Mouse (Mus musculus) lung, embryonic 16.5 days (tissue): ENCODE results near the gene Ier3. TPM values are rescaled to one million over a fixed set of nuclear protein-coding genes. Genes with fewer than 3 reads are reported as not detected.
A peak's percentile ranks its signal among the peaks of the same experiment; 100 is the strongest.

ENCODE experiments used
- ATAC-seq: fragments of 200-750 bp; cut with Nextera tagmentation; 2 replicates; pipeline ENCODE4 v1.8.0; 2017; ENCODE audit warnings: low read depth, mild to moderate bottlenecking, moderate library complexity
- H3K27ac ChIP-seq: fragments of 300-500 bp; sonication (generic); 2 replicates; pipeline ENCODE4 v1.5.1; 2014; ENCODE audit warnings: mild to moderate bottlenecking, control low read depth, low read length
- H3K27me3 ChIP-seq: fragments of 300-500 bp; sonication (generic); 2 replicates; pipeline ENCODE4 v1.6.1; 2014; ENCODE audit warnings: low read depth, low read length, mixed read lengths; ENCODE audit not compliant: control insufficient read depth, insufficient read depth
- H3K36me3 ChIP-seq: fragments of 300-500 bp; sonication (generic); 2 replicates; pipeline ENCODE4 v1.6.1; 2014; ENCODE audit warnings: low read length; ENCODE audit not compliant: control insufficient read depth, insufficient read depth
- H3K4me1 ChIP-seq: fragments of 300-500 bp; sonication (generic); replicated peaks from 2 replicates; pipeline ENCODE4 v1.6.1; 2014; ENCODE audit warnings: low read length, mixed read lengths; ENCODE audit not compliant: control insufficient read depth, insufficient read depth
- H3K4me2 ChIP-seq: fragments of 300-500 bp; sonication (generic); 2 replicates; pipeline ENCODE4 v1.6.1; 2014; ENCODE audit warnings: low read depth, low read length, control low read depth
- H3K4me3 ChIP-seq: fragments of 300-500 bp; sonication (generic); 2 replicates; pipeline ENCODE4 v1.5.1; 2014; ENCODE audit warnings: mild to moderate bottlenecking, low read length, control low read depth
- H3K9ac ChIP-seq: fragments of 300-500 bp; sonication (generic); 2 replicates; pipeline ENCODE4 v1.6.1; 2014; ENCODE audit warnings: low read length, control low read depth
- H3K9me3 ChIP-seq: fragments of 300-500 bp; sonication (generic); 2 replicates; pipeline ENCODE4 v1.6.1; 2016; ENCODE audit warnings: low read length; ENCODE audit not compliant: control insufficient read depth
- WGBS: fragments of 180-500 bp; shearing (Covaris S2); extraction: QIAGEN DNeasy Blood & Tissue Kit; methylation state at CpG from one replicate; pipeline ENCODE4 v1.1.7; 2014; 5-methylcytosine and 5-hydroxymethylcytosine counted together
- polyA plus RNA-seq: library from polyadenylated mRNA; unstranded; fragments of >200 nt; fragmentation: Nextera tagmentation; extraction: Ambion mirVana; gene quantifications from 2 replicates; pipeline ENCODE4 v1.2.1, GENCODE M21; 2015

The Ier3 gene
- polyA plus RNA-seq, 1 experiment from 2014 or later, result 21.9 TPM

GRCm38 (mm10) chr17:35850974-35851373 lies 29.5 kb downstream of the Ier3 start:
- no peak for ATAC-seq
- Histone ChIP-seq H3K27ac (no peak overlapping the region), H3K4me1 (no peaks in the 10 kb centered on the region), H3K27me3 (no peaks in the 10 kb centered on the region), H3K4me2 (no peak overlapping the region), H3K36me3 (peaks cover 64% of the 10 kb centered on the region), H3K9ac (no peak overlapping the region), H3K4me3 (no peak overlapping the region), H3K9me3 (no peaks in the 10 kb centered on the region)
- 89% methylated on average over 3 of the region's 3 CpGs for WGBS

GRCm38 (mm10) chr17:35859371-35859770 lies 37.9 kb downstream of the Ier3 start:
- peaks cover 18% of the 10 kb centered on the region for H3K36me3 ChIP-seq
- no peak overlapping the region for H3K4me2 ChIP-seq
- no peak overlapping the region for H3K27ac ChIP-seq
- no peak overlapping the region for H3K9ac ChIP-seq
- H3K4me1 ChIP-seq, result peaks cover 8% of the 10 kb centered on the region
- WGBS, result 90% methylated on average over 1 of the region's 1 CpGs
- no peak for ATAC-seq
- no peak overlapping the region for H3K4me3 ChIP-seq
- H3K9me3 ChIP-seq, result no peaks in the 10 kb centered on the region
- H3K27me3 ChIP-seq, result no peaks in the 10 kb centered on the region

DNA sequence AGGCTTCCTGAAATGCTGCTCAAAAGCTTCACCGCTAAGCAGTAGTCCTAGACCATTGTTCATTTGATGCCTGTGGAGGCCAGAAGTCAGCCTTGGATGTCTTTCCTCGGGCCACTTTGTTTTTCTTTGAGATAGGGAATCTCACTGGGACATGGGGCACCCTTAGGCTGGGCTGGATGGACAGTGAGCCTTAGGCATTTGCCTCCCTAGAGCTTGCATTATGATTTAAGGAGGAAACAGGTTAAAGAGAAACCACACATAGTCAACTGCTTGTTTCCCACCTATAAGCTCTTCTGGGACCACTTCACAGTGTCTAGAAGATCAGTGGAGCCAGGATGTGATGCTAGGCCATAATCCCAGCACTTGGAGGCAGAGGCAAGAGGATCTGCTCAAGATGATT lies 38.4 kb downstream of the Ier3 start:
- 50% methylated on average over 2 of the region's 2 CpGs for WGBS
- no peak for ATAC-seq
- no peaks in the 10 kb centered on the region for H3K27me3 ChIP-seq

DNA sequence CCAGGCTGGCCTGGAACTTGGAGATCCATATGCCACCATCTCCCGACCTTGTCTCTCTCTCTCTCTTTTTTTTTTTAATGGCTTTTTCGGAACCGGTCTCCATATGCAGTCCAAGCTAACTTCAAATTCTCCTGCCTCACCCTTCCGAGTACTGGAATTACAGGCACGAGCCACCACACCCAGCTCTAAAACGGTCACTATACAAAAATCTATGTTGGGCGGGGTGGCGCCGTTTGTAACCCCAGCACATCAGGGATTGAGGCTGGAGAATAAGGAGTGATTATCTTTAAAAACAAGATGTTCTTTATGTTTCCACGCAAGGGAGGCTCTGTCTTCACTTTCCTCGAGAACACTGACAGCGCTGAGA lies 39.3 kb downstream of the Ier3 start:
- Histone ChIP-seq H3K9ac (peak overlapping the region; percentile 81), H3K27ac (peak overlapping the region; percentile 96), H3K4me3 (peak overlapping the region; percentile 88), H3K36me3 (peaks cover 18% of the 10 kb centered on the region), H3K27me3 (no peaks in the 10 kb centered on the region), H3K4me1 (peaks cover 13% of the 10 kb centered on the region), H3K4me2 (peak overlapping the region; percentile 78), H3K9me3 (no peaks in the 10 kb centered on the region)
- WGBS, result 3% methylated on average over 12 of the region's 12 CpGs
- peak; percentile 9 for ATAC-seq

More for the DNA sequence above, 38.4 kb downstream of the Ier3 start:
- H3K4me3 ChIP-seq, result no peak overlapping the region
- H3K4me2 ChIP-seq, result no peak overlapping the region
- no peak overlapping the region for H3K27ac ChIP-seq
- no peaks in the 10 kb centered on the region for H3K9me3 ChIP-seq
- no peak overlapping the region for H3K9ac ChIP-seq
- H3K4me1 ChIP-seq, result peaks cover 9% of the 10 kb centered on the region
- peaks cover 18% of the 10 kb centered on the region for H3K36me3 ChIP-seq

DNA sequence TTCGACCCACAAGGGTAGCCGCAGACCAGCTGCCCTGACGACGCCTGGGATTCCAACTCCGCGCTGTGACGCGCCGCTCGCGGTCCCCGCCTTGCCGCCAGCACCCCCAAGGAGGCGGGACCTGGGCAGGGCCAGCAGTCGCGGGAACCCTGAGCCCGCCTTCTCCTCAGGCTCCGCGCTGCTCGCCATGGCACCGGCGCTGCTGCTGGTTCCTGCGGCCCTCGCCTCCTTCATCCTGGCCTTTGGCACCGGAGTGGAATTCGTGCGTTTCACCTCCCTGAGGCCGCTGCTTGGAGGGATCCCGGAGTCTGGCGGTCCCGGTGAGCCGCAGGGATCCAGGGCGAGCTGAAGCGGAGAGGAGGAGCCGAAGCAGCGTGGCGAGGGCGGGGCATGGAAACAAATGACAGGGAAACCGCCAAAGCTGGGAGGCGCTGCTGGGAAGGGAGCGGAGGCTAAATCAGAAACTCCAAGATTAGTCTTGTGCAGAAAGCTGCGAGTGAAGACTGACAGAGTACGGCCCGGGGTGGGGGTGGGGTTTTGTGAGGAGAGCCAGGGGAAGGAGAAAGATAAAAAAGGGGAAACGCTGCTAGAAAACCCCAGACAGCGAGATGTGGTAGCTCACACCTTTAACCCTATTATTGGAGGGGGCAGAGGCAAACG lies 39.8 kb downstream of the Ier3 start, which contains the start of gene Nrm:
Gene Nrm (plus strand): TSS at position 121 of the 660 bp plus-strand sequence.
- Histone ChIP-seq H3K4me1 (peaks cover 13% of the 10 kb centered on the region), H3K9ac (peak within 1 kb of the TSS; percentile 81), H3K36me3 (peaks cover 15% of the 10 kb centered on the region), H3K27me3 (no peaks in the 10 kb centered on the region), H3K9me3 (no peaks in the 10 kb centered on the region), H3K27ac (peak within 1 kb of the TSS; percentile 96), H3K4me3 (peak within 1 kb of the TSS; percentile 88), H3K4me2 (peak within 1 kb of the TSS; percentile 78)
- peak; percentile 91 for ATAC-seq
- under 1% methylated on average over 47 of the region's 47 CpGs for WGBS

DNA sequence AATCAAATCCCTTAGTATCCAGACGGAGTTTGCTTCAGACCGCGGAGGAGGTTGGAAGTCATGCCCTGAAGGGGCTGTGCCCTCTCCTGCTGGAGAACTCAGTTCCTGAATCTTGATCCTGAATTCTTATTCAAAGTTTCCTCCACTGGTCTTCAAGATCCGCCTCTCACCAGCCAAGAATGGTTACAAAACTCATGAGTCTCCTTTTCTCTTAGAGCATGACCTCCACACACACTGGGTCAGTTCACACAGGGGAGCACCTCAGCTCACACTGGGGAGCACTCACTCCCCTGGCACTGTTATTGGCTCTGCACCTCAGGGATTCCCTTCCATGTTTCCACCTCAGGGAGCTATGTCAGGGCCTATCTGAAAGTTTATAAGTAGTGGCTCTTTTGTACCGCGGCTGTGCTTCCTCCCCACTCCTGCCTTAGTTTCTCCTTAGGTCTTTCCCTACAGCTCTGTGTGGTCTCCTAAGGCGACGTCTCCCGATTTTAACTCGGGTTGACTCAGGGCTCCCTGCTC lies 43.4 kb downstream of the Ier3 start:
- no peaks in the 10 kb centered on the region for H3K27me3 ChIP-seq
- WGBS, result 29% methylated on average over 10 of the region's 10 CpGs
- ATAC-seq, result no peak
- H3K9me3 ChIP-seq, result no peaks in the 10 kb centered on the region
- peak overlapping the region; percentile 99 for H3K27ac ChIP-seq
- H3K9ac ChIP-seq, result peak overlapping the region; percentile 81
- peak overlapping the region; percentile 94 for H3K4me2 ChIP-seq
- H3K4me1 ChIP-seq, result peaks cover 31% of the 10 kb centered on the region
- peak overlapping the region; percentile 66 for H3K4me3 ChIP-seq
- H3K36me3 ChIP-seq, result no peaks in the 10 kb centered on the region

DNA sequence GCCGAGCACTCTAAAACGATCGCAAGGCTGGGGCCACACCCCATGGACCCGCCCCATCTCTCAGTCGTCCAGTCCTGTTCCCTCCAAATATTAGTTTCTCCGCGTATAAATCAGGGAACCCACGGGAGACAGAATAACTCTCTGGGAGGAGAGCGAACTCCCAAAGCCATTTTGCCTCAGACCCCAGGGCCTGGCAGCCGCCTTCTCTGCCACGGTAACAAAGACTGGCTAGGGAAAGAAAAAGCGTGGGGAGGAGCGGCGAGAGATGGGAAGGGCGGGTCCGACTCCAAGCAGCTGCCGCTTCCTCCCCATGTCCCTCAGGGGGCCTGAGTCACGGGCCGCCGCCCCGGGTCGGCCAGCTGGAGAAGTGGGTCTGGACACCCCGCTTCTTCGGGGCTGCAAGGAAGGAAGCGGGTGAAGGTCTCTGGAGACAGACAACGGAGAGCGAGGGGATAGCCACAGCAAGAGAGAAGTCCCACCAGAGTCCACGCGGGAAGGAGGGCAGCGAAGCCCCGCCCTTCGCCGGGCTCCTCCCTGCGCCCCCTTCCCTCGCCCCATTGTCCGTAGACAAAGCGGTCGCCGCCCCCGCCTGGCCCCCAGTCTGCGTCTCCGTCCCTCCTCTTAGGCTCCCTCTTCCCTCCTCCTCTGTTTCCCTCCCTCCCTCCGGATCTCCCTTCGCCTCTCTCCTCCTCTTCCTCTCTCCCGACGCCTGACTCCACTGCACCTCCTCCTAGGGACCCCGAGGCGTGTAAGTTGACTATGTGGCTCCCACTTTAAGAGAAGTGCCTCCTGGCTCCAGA lies 44.2 kb downstream of the Ier3 start, which contains the start of gene Ppp1r18:
Gene Ppp1r18 (plus strand): TSS at position 113 of the 800 bp plus-strand sequence.
- ATAC-seq, result peak; percentile 75
- Histone ChIP-seq H3K27ac (peak within 1 kb of the TSS; percentile 99), H3K4me2 (peak within 1 kb of the TSS; percentile 94), H3K4me3 (peak within 1 kb of the TSS; percentile 66), H3K27me3 (no peaks in the 10 kb centered on the region), H3K9ac (peak within 1 kb of the TSS; percentile 81), H3K36me3 (no peaks in the 10 kb centered on the region), H3K9me3 (no peaks in the 10 kb centered on the region), H3K4me1 (peaks cover 36% of the 10 kb centered on the region)
- WGBS, result under 1% methylated on average over 45 of the region's 48 CpGs

- ATAC-seq, result peak; percentile 60
- H3K9ac ChIP-seq, result peak overlapping the region; percentile 81
- H3K27me3 ChIP-seq, result no peaks in the 10 kb centered on the region
- under 1% methylated on average over 38 of the region's 38 CpGs for WGBS
- peaks cover 3% of the 10 kb centered on the region; the same call in 1 of the 2 replicates for H3K36me3 ChIP-seq
- peak overlapping the region; percentile 66 for H3K4me3 ChIP-seq
- H3K9me3 ChIP-seq, result 0 out of 2 replicates have a peak, but pooled peaks cover 1% of the 10 kb centered on the region
- H3K4me2 ChIP-seq, result peak overlapping the region; percentile 94
- H3K27ac ChIP-seq, result peak overlapping the region; percentile 99
- peaks cover 36% of the 10 kb centered on the region for H3K4me1 ChIP-seq
These were observed 44.9 kb downstream of the Ier3 start for GRCm38 (mm10) chr17:35866281-35866831.
